Mouse (Mus musculus) ovary, postnatal 36 days (tissue): ENCODE data around the gene Wfdc6b.
"Not testable (repeated sequence)": the region's sequence is repeated elsewhere in the genome, so short reads cannot be mapped to it uniquely, and the experiment has no call there.

Experiments used
- DNase-seq: peaks from one replicate; pipeline ENCODE4 v3.0.0; 2022; ENCODE audit warnings: low spot score, mixed read lengths

Wfdc6b gene

GRCm38 (mm10) chr2:164613471-164613870, at the start of gene Wfdc6b, which contains the start of gene Wfdc8:
TSS of gene Wfdc6b (plus strand) at chr2:164613522.
TSS of gene Wfdc8 (minus strand) at chr2:164613626.
- peak; percentile 68 for DNase-seq

- DNase-seq, result no peak
These were observed 49.0 kb upstream of the Wfdc6b start for GRCm38 (mm10) chr2:164564346-164564745.

- no peak for DNase-seq
These were observed 46.3 kb upstream of the Wfdc6b start for GRCm38 (mm10) chr2:164566997-164567396.

GRCm38 (mm10) chr2:164567460-164567859, 45.9 kb upstream of the Wfdc6b start:
- no peak for DNase-seq

GRCm38 (mm10) chr2:164573359-164573758, 40.0 kb upstream of the Wfdc6b start, which contains the start of gene Spint3:
TSS of gene Spint3 (minus strand) at chr2:164573459.
- DNase-seq, result not testable (repeated sequence)

GRCm38 (mm10) chr2:164585025-164585725, 28.1 kb upstream of the Wfdc6b start, which contains the start of gene Wfdc6a:
TSS of gene Wfdc6a (minus strand) at chr2:164585447.
- peak; percentile 40 for DNase-seq

GRCm38 (mm10) chr2:164592014-164592413, 21.3 kb upstream of the Wfdc6b start:
- DNase-seq, result no peak

GRCm38 (mm10) chr2:164593494-164593893, 19.8 kb upstream of the Wfdc6b start, which contains the start of gene Eppin:
TSS of gene Eppin (minus strand) at chr2:164593594.
- no peak for DNase-seq

GRCm38 (mm10) chr2:164600179-164600578, 13.1 kb upstream of the Wfdc6b start:
- DNase-seq, result no peak

GRCm38 (mm10) chr2:164603482-164603881, 9.8 kb upstream of the Wfdc6b start:
- no peak for DNase-seq

- DNase-seq, result no peak
These were observed 8.9 kb upstream of the Wfdc6b start for GRCm38 (mm10) chr2:164604411-164604810.

GRCm38 (mm10) chr2:164608781-164609180, 4.5 kb upstream of the Wfdc6b start:
- DNase-seq, result no peak

GRCm38 (mm10) chr2:164615386-164615785, 2.1 kb downstream of the Wfdc6b start:
- no peak for DNase-seq

GRCm38 (mm10) chr2:164619050-164619449, 5.7 kb downstream of the Wfdc6b start:
- no peak for DNase-seq

- DNase-seq, result no peak
These were observed 8.5 kb downstream of the Wfdc6b start for GRCm38 (mm10) chr2:164621775-164622174.

- DNase-seq, result no peak
These were observed 21.9 kb downstream of the Wfdc6b start for GRCm38 (mm10) chr2:164635266-164635665.

GRCm38 (mm10) chr2:164638696-164639095, 25.4 kb downstream of the Wfdc6b start, which contains the start of gene Wfdc16:
TSS of gene Wfdc16 (minus strand) at chr2:164638796.
- DNase-seq, result no peak

- DNase-seq, result no peak
These were observed 27.8 kb downstream of the Wfdc6b start for GRCm38 (mm10) chr2:164641129-164641528.

- DNase-seq, result no peak
These were observed 28.8 kb downstream of the Wfdc6b start for GRCm38 (mm10) chr2:164641881-164642673.

GRCm38 (mm10) chr2:164655858-164656257, 42.5 kb downstream of the Wfdc6b start, which contains the start of gene Wfdc10:
TSS of gene Wfdc10 (plus strand) at chr2:164656046.
- DNase-seq, result peak; percentile 61

- DNase-seq, result no peak
These were observed 43.2 kb downstream of the Wfdc6b start, which contains the start of gene Wfdc9 for GRCm38 (mm10) chr2:164656483-164656882. TSS of gene Wfdc9 (minus strand) at chr2:164656583.

- no peak for DNase-seq
These were observed 51.5 kb downstream of the Wfdc6b start for GRCm38 (mm10) chr2:164664851-164665250.
